Mouse (Mus musculus): ENCODE results near the gene Gli1.

Gli1 gene

DNA sequence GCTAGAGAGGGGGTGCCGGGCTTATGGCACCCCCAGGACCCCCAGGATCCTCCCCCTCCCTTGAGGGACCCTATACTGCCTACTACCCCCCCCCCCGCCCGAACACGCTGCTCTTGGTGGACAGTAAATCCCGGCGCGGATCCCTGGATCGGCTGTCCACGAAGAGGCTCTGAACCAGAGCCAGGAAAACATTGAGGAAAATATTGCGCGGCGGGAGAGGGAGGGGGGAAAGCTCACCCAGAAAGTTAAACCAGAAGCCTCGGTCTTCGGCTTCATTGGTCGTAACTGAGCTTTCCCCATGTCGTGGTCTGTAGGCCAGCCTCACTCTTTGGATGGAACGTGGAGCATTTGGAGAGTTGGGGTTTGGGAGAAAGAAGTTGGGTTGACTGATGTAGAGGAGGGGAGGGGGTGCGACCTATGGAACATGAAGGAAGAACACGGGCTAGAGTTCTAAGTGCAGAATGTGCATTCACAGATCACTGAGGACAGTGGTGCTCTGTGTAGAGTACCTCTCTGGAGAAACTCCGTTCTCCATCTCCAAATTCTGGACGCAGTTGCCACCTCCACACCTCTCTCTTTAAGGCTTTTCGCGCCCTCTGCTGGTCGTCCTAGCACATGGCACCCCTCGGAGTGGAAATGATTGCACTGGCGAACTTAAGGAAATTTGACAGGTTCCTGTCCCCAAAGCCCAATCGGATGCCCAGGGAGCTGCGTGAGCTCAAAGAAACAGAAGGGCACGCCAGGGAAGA lies at the start of gene Gli1:
Gene Gli1, minus strand, starts transcription at position 84 of the 749 bp plus-strand sequence.
- DNase-seq = peak; percentile 89 to 94

DNA sequence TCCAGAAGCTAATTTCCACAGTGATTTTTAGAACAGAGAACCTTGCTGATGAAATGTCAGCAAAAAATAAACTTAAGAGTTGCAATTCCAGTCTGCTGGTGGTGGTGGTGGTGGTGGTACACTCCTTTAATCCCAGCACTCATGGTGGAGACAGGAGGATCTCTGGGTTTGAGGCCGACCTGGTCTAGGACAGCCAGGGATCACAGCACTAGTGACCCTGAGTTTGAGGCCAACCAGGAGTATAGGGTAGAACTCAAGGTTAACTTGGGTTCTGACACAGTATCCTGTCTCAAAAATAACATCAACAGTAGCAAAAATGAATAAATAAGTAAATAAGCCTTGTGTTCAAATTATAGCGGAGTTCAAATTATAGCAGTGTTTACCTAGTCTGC lies 40.0 kb upstream of the Gli1 start:
- DNase-seq = no peak

DNA sequence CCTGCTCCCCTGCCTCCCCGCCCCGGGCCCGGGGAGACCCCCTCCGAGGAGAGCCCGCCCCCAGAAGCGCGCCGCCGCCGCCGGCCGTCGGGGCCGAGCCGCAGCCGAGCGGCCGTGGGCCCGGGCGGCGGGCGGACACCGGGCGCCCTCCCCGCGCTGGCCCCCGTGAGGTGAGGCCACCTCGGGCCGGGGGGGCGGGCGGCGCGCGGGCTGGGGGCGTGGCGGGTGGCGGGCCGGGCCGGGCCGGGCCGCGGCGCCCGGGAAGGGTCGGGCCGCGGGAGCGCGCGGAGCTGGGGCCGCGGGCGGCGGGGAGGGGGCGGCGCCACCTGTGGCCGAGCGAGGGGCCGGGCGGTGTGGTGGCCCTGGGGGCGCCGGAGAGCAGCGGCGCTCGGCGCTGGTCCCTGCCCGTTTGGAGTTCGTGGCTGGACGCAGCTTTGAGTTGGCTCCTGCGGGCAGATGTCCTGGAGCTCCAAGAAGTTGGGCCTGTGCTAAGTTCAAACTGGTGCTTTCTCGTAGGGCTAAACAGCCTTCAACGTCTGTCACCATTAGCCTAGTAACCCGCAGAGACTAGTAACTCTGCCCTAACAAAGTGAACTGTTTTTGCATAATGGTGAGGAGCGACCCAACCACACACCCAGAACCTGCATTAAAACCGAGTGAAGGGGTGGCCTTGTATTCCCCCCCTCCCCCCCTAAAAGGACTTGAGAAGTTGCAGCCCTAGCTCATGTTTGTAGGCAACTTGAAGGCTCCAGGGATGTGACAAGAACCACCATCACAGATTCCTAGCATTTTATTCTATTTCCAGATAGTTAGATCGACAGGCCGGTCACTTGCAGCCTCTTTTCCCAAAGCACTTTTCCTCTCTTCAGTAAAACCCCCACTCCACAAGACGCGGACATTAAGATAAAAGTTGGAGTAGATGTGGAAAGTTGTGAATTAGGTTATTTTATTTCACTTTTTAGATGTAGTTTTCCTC lies 39.3 kb upstream of the Gli1 start:
- peak; percentile 61 to 64 for DNase-seq

DNA sequence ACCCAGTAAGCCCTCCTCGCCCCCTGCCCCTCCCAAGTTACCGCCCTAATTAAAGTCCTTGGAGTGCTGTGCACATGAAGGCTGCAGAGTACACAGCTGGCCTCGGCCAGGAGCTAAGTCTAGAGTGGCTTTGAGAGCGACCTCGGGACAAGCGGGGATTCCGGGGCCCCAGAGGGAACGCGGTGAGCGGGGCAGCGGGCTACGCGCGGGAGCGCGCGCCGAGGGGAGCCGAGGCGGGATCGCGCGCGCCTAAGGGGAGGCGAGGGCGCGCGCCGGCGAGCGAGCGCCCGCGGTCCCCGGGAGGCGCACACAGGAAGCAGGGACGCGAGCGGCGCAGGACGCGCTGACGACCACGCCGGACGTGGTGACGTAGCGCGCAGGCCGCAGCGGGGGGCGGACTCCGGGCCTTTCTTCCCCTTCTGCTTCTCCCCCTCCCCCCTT lies 38.5 kb upstream of the Gli1 start, which contains the start of gene R3hdm2:
Gene R3hdm2, plus strand, starts transcription at position 77 of the 441 bp plus-strand sequence.
- DNase-seq = peak; percentile 98

DNA sequence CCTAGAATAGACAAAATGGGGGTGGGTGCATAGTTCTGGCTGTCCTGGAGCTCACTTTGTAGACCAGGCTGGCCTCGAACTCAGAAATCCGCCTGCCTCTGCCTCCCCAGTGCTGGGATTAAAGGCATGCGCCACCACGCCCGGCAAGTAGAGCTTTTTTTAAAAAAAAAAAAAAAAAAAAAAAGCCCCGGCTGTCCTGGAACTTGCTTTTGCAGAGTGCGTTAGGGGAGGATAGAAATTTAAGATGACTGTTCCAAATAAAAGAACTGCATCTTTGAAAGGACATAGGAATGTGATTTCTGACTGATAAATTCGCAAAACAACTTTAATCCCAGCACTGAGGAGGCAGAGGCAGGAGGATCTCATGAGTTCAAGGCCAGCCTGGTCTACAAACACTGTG lies 37.9 kb upstream of the Gli1 start:
- DNase-seq = no peak

DNA sequence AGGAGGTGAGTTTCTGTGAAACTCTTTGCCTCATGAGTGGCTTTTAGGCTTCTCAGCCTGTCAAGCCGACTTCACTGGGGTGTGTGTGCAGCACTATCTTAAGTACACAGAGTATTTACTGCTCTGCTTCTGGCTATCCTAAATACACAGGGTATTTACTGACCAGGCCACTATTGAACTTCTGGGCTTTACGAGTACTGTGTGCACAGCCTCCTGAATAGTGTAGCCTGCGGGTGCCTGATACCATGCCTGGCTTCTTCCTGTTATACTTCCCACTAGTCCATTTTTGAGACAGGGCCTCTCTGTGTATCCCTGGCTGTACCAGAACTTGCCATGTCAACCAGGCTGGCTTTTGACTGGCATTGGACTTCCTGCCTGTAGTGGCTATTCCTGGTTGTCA lies 35.9 kb upstream of the Gli1 start:
- no peak for DNase-seq

DNA sequence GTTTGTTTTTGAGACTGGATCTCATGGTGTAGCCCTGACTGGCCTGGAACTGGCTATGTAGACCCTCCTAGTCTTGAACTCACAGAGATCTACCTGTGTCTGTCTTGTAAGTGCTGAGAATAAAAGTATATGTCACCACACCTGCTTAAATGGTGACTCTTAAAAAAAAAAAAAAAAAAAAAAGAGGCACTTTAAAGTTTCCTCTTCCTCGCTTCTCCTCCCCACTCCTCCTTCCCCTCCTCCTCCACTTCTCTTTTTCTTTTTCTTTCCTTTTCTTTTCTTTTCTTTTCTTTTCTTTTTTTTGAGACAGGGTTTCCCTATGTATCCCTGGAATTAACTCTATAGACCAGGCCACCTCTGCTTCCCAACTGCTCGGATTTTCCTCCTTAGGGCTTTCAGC lies 29.2 kb upstream of the Gli1 start:
- no peak for DNase-seq

DNA sequence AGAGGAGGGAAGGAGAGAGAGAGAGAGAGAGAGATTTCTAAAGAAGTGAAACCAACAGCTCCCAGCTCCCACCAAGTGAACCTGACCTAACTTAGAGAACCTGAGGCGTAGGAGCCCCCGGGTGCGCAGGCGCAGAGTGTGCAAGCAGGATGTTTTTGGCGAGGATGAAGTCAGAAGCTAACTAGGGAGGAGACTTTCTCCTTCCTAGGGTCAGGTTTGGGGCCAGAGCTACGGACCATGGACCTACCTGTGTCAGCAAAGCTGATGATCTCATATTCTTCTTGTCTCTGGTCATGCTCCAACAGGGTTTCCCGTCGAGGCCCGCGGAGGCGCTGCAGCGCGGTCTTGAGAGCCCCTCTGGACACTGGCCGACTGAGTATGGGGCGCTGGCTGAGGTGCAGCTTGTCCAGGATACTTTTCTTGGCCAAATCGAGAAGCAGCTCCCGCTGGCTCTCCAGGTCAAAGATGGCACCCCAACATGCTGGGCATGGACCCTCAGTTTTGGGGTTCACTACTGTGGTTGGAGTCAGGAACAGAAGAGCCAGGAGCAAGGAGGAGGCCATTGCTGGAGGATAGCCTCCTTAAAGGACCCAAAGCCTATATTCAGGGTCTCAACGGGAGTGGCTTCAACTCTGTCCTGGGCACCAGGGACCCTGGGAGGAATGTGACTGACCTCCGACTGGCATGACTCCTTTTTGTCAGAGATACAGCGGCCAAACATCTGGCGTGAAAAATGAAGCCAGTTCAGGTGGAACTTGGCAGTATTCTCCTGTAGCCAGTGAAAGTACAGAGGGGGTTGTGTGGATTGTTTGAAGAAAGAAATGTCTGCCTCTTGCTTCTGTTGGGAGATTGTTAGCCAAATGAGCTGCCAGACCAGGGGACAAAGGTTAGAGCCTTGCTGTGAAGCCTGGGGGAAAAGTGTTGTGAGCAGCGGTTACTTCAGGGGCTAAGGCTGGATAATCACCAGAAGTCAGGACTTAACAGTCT lies 28.4 kb upstream of the Gli1 start, which contains the start of gene Inhbc:
Gene Inhbc, minus strand, starts transcription at position 598 of the 987 bp plus-strand sequence.
- DNase-seq = no peak

DNA sequence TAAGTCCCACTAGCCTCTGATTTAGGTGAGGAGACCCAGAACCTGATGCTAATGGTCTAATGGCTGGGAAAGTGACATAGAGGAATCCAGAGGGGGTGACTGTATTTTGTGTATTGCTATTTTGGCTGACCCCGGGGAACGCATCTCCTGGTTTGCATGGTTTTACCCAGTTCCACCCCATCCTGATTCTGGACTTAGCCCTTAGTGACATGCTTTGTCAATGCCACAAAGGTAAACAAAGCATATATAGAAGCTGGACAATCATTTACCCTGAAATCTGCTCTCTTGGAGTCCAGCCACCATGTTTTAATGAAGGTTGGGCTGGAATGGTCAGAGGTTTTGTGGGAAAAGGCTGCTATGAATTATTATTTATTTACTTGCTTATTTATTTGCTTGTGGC lies 26.5 kb upstream of the Gli1 start:
- no peak for DNase-seq

DNA sequence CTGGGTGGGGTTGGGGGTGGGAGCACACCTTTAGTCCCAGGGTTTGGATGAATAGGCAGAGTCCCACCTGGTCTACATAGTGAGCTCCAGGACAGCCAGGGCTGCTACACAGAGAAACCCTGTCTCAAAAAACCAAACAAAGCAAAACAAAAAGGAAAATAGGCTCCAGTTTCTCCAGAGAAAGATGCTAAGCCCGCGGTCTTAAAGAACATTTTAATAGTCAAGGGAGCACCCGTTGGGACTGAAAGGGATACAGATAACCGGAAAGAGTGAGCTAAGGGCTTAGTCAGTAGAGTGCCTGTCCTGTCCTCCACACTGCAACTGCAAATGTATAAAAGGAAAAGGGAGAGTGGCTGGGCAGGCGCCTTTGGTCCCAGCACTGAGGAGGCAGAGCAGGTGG lies 25.3 kb upstream of the Gli1 start:
- no peak for DNase-seq

DNA sequence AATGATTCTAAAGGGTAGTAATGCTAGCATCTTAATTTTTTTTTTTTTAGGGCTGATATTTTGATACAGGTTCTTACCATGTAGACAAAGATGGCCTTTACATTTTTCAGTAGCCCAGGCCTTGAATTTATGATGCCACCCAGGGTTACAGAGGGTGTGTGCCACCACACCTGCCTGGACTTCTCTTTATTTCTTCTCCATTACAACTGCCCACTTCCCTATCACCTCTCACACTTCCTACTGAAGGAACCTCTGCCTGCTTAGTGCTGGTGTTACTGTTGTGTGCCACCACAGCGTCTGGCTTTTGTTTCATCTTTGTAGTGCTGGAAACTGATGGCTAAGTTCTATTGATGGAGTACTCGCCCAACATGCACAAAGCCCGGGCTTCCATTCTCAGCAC lies 18.9 kb upstream of the Gli1 start:
- no peak for DNase-seq

DNA sequence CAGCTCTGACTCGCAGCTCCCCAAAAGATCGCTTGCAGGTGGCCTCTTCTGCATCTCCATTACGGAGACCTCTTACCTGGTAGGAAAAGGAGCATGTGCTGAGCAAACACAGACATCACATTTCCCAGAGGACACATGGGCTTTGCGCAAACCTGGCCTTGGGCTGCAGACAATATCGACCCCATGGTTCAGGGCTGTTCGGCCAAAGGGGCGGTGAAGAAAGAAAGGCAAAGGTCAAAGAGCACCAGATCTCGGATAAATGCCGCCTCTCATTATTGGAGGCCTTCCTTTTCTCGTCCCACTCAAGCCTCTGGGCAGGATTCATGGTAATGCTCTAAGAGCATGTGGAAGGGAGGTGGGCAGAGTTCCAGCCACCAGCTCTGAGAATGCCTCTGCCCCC lies 13.6 kb upstream of the Gli1 start:
- DNase-seq = no peak

DNA sequence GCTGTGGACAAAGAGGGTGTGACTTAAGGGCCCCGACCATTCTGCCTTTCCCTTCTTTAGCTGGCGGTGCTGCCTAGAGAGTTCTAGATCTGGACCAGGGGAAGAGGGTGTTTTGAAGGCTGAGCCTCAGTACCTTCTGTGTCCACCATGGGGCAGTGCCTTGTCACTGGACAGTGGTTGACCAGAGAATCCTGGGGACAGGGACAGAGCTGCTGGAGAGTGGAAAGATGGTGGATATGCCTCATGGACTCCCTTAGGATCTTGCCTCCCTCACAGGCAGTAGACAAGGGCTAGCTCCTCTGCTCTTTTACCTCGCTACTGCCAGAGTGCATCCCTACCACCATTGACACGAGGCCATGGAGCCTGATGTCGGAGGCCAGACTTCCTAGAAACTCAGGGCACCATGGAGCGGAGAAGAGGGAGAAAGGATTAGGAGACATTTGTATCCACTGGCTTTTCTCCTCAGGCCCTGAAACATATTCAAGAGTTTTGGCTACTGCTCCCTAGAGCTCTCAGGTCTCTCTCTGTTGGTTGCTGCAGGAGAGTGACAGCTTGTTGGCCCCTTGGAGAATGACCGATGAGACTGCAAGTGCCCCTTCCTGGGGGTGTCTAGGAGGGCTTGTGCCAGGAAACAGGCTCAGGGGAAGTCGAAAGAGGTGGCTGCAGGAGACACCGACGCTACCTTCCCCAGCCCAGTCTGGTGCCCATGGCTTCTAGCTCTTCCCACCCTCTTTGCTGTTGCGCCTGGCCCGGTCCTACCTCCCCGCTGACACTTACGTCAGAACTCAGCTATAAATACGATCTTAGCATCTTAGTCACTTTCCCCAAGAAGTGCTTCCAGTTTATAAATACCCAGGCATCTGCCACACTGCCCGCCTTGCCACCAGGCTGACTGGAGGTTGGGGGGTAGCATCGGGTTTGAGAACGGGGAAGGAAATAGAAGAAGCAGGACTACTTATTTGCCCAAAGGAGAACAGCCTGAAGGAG lies 12.4 kb upstream of the Gli1 start, which contains the start of gene Inhbe:
Gene Inhbe, minus strand, starts transcription at position 503 of the 987 bp plus-strand sequence.
- peak; percentile 37 to 63 for DNase-seq

DNA sequence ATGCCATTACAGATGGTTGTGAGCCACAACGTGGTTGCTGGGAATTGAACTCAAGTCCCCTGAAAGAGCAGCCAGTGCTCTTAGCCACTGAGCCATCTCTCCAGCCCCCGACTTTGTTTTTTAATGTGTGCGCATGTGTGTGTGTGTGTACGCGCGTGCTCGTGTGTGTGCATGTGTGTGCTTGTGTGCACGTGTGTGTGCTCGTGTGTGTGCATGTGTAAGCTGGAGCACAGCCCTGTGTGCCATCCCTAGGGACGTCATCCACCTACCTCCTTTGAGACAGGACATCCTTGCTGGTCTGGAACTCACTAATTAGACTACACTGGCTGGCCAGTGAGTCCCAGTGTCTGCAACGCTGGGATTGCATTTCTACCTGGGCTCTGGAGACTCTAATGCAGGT lies 11.0 kb upstream of the Gli1 start:
- DNase-seq = no peak

DNA sequence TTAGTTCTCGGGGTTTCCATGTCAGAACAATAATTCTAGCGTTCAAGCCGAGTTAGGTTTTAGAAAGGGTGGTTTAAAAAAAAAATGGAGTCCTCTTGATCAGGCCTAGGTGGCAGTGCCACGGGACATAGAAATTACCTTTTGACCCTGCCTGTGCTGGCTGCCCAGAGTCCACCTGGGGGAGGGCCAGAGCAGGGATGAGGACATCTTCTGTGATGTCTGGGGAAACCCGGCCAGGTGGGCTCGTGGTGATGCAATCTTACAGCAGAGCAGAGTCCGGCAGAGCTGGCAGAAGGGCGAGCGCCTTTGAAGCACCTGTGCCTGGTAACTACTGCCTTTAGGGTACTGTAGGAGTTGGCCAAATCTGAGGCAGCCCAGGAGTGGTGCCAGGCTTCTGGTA lies 10.4 kb upstream of the Gli1 start:
- no peak for DNase-seq

DNA sequence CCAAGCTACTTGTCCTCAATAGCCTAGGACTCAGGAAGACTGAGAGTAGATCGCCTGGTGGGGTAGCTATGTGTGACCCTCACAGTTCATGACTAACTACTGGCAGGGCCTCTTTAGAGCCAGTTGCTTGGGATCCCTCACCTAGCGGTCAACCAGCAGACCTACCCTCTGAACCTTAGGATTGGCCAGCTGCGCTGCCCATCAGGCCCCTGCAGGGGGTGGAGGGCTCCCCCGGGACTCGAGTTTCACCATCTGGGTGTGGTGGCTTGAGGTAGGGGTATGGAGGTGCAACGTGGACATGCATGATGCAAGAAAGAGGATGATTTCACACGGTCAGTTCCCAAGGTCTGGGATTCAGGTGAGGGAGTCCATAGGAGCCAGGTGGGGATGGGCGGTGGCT lies 9.9 kb upstream of the Gli1 start:
- DNase-seq = no peak

DNA sequence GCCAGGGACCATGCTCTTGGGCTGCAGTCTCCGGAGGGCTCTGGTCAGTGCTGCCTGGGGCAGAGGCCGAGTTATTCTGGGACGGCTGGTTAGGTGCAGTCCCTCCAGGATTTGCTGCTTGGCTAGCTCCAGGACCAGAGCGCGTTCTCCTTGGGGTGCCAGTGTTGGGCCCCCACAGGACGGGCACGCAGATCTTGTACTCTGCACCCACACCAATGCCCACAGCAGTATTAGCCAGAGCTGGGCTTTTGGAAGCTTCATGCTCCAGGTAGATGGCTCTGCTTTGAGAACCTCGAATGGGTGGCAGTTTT lies 9.5 kb upstream of the Gli1 start:
- DNase-seq = no peak

DNA sequence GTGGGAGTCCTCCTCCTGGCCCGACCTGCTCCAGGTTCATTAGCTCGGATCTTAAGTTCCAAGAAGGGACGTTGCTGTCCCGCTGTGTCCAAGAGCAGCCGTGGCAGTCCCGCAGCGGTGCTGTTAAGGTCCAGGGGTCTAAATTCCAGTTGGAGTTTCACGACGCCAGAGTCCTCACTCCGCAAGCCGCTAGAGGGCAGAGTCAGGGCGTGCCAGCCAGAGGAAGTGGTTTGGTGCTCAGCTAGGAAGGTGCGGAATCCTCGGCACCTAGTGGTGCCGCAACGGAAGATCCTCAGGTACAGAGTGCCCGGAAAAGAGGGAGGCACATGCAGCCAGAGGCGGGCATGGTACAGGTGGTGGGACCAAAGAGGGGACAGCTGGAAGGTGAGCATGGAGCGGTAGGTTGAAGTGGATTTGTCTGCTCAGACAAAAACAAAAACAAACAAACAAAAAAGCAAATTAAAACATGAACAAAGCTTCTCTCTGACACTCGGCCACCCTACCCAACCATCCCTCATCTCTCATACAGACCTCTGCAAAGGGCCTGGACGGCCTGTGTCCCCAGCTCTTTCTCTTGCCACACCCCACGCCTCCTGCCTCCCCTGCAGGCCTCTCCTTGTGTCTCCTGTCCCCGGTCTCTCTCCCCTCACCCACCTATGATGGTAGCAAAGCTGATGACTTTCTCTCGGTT lies 9.0 kb upstream of the Gli1 start:
- peak; percentile 82 to 85 for DNase-seq

DNA sequence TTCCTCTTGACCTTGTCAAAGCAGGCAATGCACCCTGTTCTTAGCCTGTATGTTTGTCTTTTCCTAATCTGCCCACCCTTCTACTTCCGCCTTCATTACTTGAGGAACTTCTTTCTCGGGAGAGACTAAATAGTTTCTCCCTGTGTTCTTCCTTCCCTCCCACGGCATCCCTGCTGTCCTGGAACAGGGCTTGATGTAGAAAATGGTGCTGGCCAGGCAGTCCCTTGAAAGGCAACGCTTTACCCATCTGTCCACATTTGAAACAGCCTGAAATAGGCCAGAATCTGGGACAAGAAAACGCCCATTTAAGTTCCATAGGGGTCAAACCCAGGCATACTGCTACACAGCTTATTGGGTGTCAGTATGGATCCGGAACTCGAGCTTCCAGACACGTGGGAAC lies 8.0 kb upstream of the Gli1 start:
- DNase-seq = no peak

DNA sequence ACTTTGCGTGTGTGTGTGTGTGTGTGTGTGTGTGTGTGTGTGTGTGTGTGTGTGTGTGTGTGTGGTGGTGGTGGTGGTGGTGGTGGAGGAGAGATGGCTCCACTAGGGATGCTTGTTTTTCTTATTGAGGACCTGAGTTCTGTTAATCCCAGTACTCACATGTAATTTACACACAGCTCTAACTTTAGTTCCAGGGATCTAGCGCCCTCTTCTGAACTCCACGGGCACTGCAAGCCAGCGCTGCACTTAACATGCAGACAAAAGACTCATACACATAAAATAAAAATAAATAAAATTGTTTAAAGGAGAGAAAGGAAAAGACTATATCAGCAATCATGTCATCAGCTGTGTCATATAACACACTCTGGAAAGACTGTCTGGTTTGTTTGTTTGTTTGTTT lies 7.2 kb upstream of the Gli1 start:
- DNase-seq = peak in 1 of 2 experiments; percentile 57

DNA sequence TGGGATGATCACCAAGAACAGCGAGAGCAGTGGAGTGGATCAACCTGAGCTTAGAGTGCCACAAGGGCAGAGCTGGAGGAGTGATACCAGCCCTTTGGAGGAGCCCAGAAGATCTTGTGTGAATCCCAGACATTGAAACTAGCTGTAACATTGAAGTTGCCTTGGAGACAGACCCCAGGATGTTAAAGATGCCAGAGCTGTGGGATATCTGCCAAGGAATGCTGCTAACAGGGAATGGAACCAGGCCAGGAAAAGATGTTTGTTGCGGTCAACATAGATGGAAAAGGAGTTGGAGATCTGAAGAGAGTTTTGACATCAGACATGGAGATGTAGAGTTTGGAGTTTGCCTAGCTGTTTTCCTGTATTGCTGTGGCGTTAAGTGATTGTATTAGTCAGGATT lies 4.4 kb upstream of the Gli1 start:
- no peak for DNase-seq
